Mouse (Mus musculus) heart, adult 9 months (tissue): ENCODE data around the gene Acot4.
"Not testable (repeated sequence)": the region's sequence is repeated elsewhere in the genome, so short reads cannot be mapped to it uniquely, and the experiment has no call there.

ENCODE experiments used
- DNase-seq, 2 experiments: peaks; one replicate each; pipeline ENCODE4 v3.0.0; 2022; ENCODE audit warnings: low spot score in 2 of 2

Gene Acot4

DNA sequence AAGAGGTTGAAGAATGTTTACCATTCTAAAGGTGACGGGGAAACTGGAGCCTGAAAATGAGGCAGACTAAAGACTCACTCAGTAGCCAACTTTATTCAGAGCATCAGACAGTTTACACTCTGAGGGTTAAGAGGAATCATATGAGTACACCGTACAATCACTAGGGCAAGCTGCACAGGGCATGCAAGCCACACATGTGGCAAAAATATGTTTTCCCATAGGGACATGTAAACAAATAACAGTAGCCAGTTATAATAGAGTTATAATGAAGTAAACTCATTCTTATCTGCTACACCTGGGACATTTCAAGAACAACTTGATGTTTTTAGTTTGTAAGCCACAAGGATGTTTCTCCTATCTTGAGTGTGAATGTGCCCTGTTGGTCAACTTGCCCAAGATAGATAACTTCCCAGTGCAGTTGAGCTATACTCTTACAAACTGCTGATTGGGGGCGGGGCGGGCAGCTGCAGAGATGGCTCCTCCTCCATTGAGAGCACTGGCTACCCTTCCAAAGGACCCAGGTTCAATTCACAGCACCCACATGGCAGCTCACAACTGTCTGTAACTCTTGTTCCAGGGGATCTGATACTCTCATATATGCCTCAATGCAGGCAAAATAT lies 39.3 kb downstream of the Acot4 start:
- DNase-seq: no peak

GRCm38 (mm10) chr12:84083842-84084241 lies 45.7 kb downstream of the Acot4 start:
- DNase-seq: no peak

DNA sequence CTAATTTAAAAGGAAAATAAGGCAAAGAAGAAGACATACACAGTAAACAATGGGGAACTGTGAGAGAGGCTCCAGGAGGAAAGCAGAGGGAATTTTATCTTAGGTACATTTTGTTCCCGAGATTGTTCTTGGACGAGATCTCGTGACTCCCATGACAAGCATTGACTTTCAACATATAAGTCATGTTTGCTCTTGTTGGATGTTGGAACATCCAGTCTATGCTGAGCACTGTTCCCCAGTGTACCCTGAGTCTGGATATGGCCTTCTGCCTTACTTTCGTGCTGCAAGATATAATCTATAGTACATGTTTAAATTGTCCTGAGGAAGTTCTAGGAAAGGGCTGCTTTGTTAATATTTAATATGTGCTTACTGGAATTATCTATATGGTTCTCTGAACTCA lies 46.4 kb downstream of the Acot4 start:
- DNase-seq: no peak

DNA sequence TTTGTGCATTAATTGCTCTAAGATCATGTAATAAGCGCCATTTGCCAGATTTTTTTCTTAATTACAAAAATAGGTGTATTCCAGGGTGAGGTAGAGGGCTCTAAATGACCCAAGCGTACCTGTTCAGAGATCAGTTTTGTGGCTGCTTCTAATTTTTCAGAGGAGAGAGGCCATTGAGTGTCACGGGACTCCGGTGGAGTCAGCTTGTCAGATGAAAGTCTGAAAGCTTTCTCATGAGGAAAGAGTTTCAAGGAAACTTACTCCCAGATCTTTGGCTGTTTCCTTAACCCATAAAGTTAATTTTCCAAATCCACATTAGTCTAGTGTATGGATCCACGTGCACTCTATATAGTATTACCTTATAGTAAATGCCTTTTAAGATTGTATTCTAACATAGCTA lies 56.5 kb downstream of the Acot4 start:
- not testable (repeated sequence) for DNase-seq
